Mouse (Mus musculus) midbrain, embryonic 14.5 days (tissue): ENCODE measurements around the gene Egfl8. TPM values are rescaled to one million over a fixed set of nuclear protein-coding genes. Genes with fewer than 3 reads are reported as not detected.

Experiments
- ATAC-seq: fragments of 200-750 bp; cut with Nextera tagmentation; 2 replicates; pipeline ENCODE4 v1.8.0; 2017; ENCODE audit warnings: moderate number of reproducible peaks, moderate library complexity; ENCODE audit not compliant: low FRiP score, low TSS enrichment
- DNase-seq: peaks from one replicate; pipeline ENCODE4 v3.0.0-alpha.2; 2015
- H3K27ac ChIP-seq: fragments of 300-500 bp; sonication (generic); replicated peaks from 2 replicates; pipeline ENCODE4 v1.5.1; 2014; ENCODE audit warnings: mild to moderate bottlenecking, low read depth, low read length, moderate library complexity
- H3K27me3 ChIP-seq: fragments of 300-500 bp; sonication (generic); 2 replicates; pipeline ENCODE4 v1.6.1; 2014; ENCODE audit warnings: low read length, control low read depth, mixed read lengths; ENCODE audit not compliant: control insufficient read depth, insufficient read depth
- H3K36me3 ChIP-seq: fragments of 300-500 bp; sonication (generic); 2 replicates; pipeline ENCODE4 v1.6.1; 2014; ENCODE audit warnings: low read length, control low read depth; ENCODE audit not compliant: control insufficient read depth, insufficient read depth
- H3K4me1 ChIP-seq: fragments of 300-500 bp; sonication (generic); 2 replicates; pipeline ENCODE4 v1.6.1; 2014; ENCODE audit warnings: mild to moderate bottlenecking, antibody characterized with exemption, low read length, control low read depth; ENCODE audit not compliant: control insufficient read depth, insufficient read depth
- H3K4me2 ChIP-seq: fragments of 300-500 bp; sonication (generic); 2 replicates; pipeline ENCODE4 v1.6.1; 2014; ENCODE audit warnings: mild to moderate bottlenecking, low read length, moderate library complexity
- H3K4me3 ChIP-seq: fragments of 300-500 bp; sonication (generic); replicated peaks from 2 replicates; pipeline ENCODE4 v1.5.1; 2014; ENCODE audit warnings: low read depth, low read length
- H3K9ac ChIP-seq: fragments of 300-500 bp; sonication (generic); replicated peaks from 2 replicates; pipeline ENCODE4 v1.6.1; 2014; ENCODE audit warnings: mild to moderate bottlenecking, low read length, moderate library complexity
- H3K9me3 ChIP-seq: fragments of 300-500 bp; sonication (generic); 2 replicates; pipeline ENCODE4 v1.6.1; 2016; ENCODE audit warnings: low read length, control low read depth, mixed read lengths; ENCODE audit not compliant: control insufficient read depth
- WGBS: fragments of 180-500 bp; shearing (Covaris S2); extraction: QIAGEN DNeasy Blood & Tissue Kit; methylation state at CpG from one replicate; pipeline ENCODE4 v1.1.7; 2014; 5-methylcytosine and 5-hydroxymethylcytosine counted together
- polyA plus RNA-seq: library from polyadenylated mRNA; unstranded; fragments of >200 nt; fragmentation: Nextera tagmentation; extraction: Ambion mirVana; gene quantifications from 2 replicates; pipeline ENCODE4 v1.2.1, GENCODE M21; 2014

Egfl8 gene
- polyA plus RNA-seq, 1 experiment from 2014 or later, result 9.5 TPM

GRCm38 (mm10) chr17:34601796-34602195 is 14.0 kb downstream of the Egfl8 start:
- no peak overlapping the region; the same call in 1 of the 2 replicates for H3K9ac ChIP-seq
- ATAC-seq (no peak), DNase-seq (no peak)
- peaks cover 21% of the 10 kb centered on the region for H3K4me1 ChIP-seq
- peak overlapping the region; percentile 90; the same call in 1 of the 2 replicates for H3K4me2 ChIP-seq
- H3K9me3 ChIP-seq, result no peaks in the 10 kb centered on the region
- H3K27ac ChIP-seq, result no peak overlapping the region
- 93% methylated on average over 12 of the region's 12 CpGs for WGBS
- no peaks in the 10 kb centered on the region for H3K27me3 ChIP-seq
- no peak overlapping the region for H3K4me3 ChIP-seq
- H3K36me3 ChIP-seq, result peaks cover 17% of the 10 kb centered on the region

GRCm38 (mm10) chr17:34599891-34600290 is 15.9 kb downstream of the Egfl8 start:
- Histone ChIP-seq H3K9me3 (no peaks in the 10 kb centered on the region), H3K27ac (no peak overlapping the region), H3K4me2 (no peak overlapping the region), H3K36me3 (peaks cover 36% of the 10 kb centered on the region), H3K9ac (no peak overlapping the region), H3K4me3 (no peak overlapping the region), H3K4me1 (peaks cover 12% of the 10 kb centered on the region), H3K27me3 (no peaks in the 10 kb centered on the region)
- DNase-seq, result no peak
- no peak for ATAC-seq
- 75% methylated on average over 9 of the region's 9 CpGs for WGBS

- H3K9ac ChIP-seq, result no peak within 1 kb of the TSS
- H3K27ac ChIP-seq, result no peak within 1 kb of the TSS
- ATAC-seq (no peak), DNase-seq (no peak)
- no peaks in the 10 kb centered on the region for H3K9me3 ChIP-seq
- H3K4me2 ChIP-seq, result no peak within 1 kb of the TSS
- H3K27me3 ChIP-seq, result no peaks in the 10 kb centered on the region
- 18% methylated on average over 6 of the region's 6 CpGs for WGBS
- H3K36me3 ChIP-seq, result peaks cover 42% of the 10 kb centered on the region
- no peak within 1 kb of the TSS for H3K4me3 ChIP-seq
- peaks cover 19% of the 10 kb centered on the region for H3K4me1 ChIP-seq
Observed at GRCm38 (mm10) chr17:34597566-34598095, 18.1 kb downstream of the Egfl8 start, which contains the start of gene Ager. Ager (plus strand) TSS chr17:34597862.

GRCm38 (mm10) chr17:34596098-34596497 is 19.7 kb downstream of the Egfl8 start:
- Histone ChIP-seq H3K4me3 (no peak overlapping the region), H3K4me2 (no peak overlapping the region), H3K9ac (no peak overlapping the region), H3K9me3 (no peaks in the 10 kb centered on the region), H3K27me3 (no peaks in the 10 kb centered on the region), H3K36me3 (peaks cover 34% of the 10 kb centered on the region), H3K27ac (no peak overlapping the region), H3K4me1 (peaks cover 18% of the 10 kb centered on the region)
- no peak for ATAC-seq
- DNase-seq, result no peak
- 76% methylated on average over 8 of the region's 8 CpGs for WGBS

GRCm38 (mm10) chr17:34593752-34594525 is 21.8 kb downstream of the Egfl8 start:
- peak overlapping the region; percentile 97 for H3K4me2 ChIP-seq
- H3K9me3 ChIP-seq, result no peaks in the 10 kb centered on the region
- DNase-seq (peak; percentile 46), ATAC-seq (no peak)
- H3K4me1 ChIP-seq, result peaks cover 31% of the 10 kb centered on the region
- no peaks in the 10 kb centered on the region for H3K27me3 ChIP-seq
- peak overlapping the region; percentile 80 for H3K4me3 ChIP-seq
- peaks cover 25% of the 10 kb centered on the region for H3K36me3 ChIP-seq
- 42% methylated on average over 34 of the region's 34 CpGs for whole genome bisulfite sequencing
- peak overlapping the region; percentile 96 for H3K9ac ChIP-seq
- H3K27ac ChIP-seq, result peak overlapping the region; percentile 99

- ATAC-seq (0 out of 2 replicates have a peak, but pooled peaks have one; percentile 12), DNase-seq (peak; percentile 59)
- WGBS, result under 1% methylated on average over 30 of the region's 32 CpGs
- Histone ChIP-seq H3K4me2 (peak overlapping the region; percentile 97), H3K9me3 (no peaks in the 10 kb centered on the region), H3K9ac (peak overlapping the region; percentile 96), H3K4me3 (peak overlapping the region; percentile 80), H3K27me3 (no peaks in the 10 kb centered on the region), H3K27ac (peak overlapping the region; percentile 99), H3K4me1 (peaks cover 42% of the 10 kb centered on the region), H3K36me3 (peaks cover 25% of the 10 kb centered on the region)
Observed at GRCm38 (mm10) chr17:34592581-34593549, 22.9 kb downstream of the Egfl8 start.

- Histone ChIP-seq H3K27me3 (no peaks in the 10 kb centered on the region), H3K9me3 (no peaks in the 10 kb centered on the region), H3K4me2 (peak overlapping the region; percentile 97), H3K27ac (peak overlapping the region; percentile 99), H3K4me1 (peaks cover 43% of the 10 kb centered on the region), H3K4me3 (peak overlapping the region; percentile 80), H3K9ac (peak overlapping the region; percentile 96), H3K36me3 (peaks cover 25% of the 10 kb centered on the region)
- ATAC-seq (peak; percentile 35), DNase-seq (peak; percentile 95)
- WGBS, result under 1% methylated on average over 31 of the region's 35 CpGs
Observed at GRCm38 (mm10) chr17:34591994-34592375, 23.8 kb downstream of the Egfl8 start.
